Mouse (Mus musculus): ENCODE measurements around the gene Ccdc15. TPM values are rescaled to one million over a fixed set of nuclear protein-coding genes. Genes with fewer than 3 reads are reported as not detected.

Gene Ccdc15
- polyA plus RNA-seq, 2 experiments = 3.3 to 6.4 TPM

GRCm38 (mm10) chr9:37230486-37231195 lies 117.6 kb downstream of the Ccdc15 start:
- H3K4me3 ChIP-seq (replicated peaks; ENCODE audit: low read length) = no peak overlapping the region
- ATAC-seq (ENCODE audit: low FRiP score, low read depth) (no peak), DNase-seq (ENCODE audit: low spot score) (no peak)
- no peaks in the 10 kb centered on the region for H3K4me1 ChIP-seq (ENCODE audit: control insufficient read depth, insufficient read depth, low read length)
- 90% methylated on average over 9 of the region's 9 CpGs for WGBS
- H3K4me2 ChIP-seq (replicated peaks; ENCODE audit: low read depth, low read length, severe bottlenecking) = no peak overlapping the region
- no peak overlapping the region for H3K9ac ChIP-seq (ENCODE audit: low read depth, low read length, severe bottlenecking)
- no peaks in the 10 kb centered on the region; the same call in 1 of the 2 replicates for H3K36me3 ChIP-seq (ENCODE audit: control insufficient read depth, insufficient read depth, low read length)
- no peak overlapping the region for H3K27ac ChIP-seq (replicated peaks; ENCODE audit: low read depth, low read length)
- no peak for TF ChIP-seq POLR2A (IDR thresholded peaks at IDR 0.05; ENCODE audit: borderline replicate concordance, extremely low read depth, insufficient read depth, insufficient read length)
- H3K9me3 ChIP-seq (ENCODE audit: control insufficient read depth, low read length) = no peaks in the 10 kb centered on the region
- 0 out of 2 replicates have a peak, but pooled peaks cover 3% of the 10 kb centered on the region for H3K27me3 ChIP-seq (ENCODE audit: control insufficient read depth, insufficient read depth, low read length)

- H3K27me3 ChIP-seq (ENCODE audit: control insufficient read depth, insufficient read depth, low read length) = 0 out of 2 replicates have a peak, but pooled peaks cover 3% of the 10 kb centered on the region
- no peaks in the 10 kb centered on the region for H3K4me1 ChIP-seq (ENCODE audit: control insufficient read depth, insufficient read depth, low read length)
- H3K4me2 ChIP-seq (replicated peaks; ENCODE audit: low read depth, low read length, severe bottlenecking) = no peak overlapping the region
- H3K4me3 ChIP-seq (replicated peaks; ENCODE audit: low read length) = no peak overlapping the region
- 5% methylated on average over 1 of the region's 1 CpGs for WGBS
- ATAC-seq (ENCODE audit: low FRiP score, low read depth) (peak; percentile 74), DNase-seq (ENCODE audit: low spot score) (peak; percentile 71)
- no peaks in the 10 kb centered on the region for H3K9me3 ChIP-seq (ENCODE audit: control insufficient read depth, low read length)
- H3K27ac ChIP-seq (replicated peaks; ENCODE audit: low read depth, low read length) = no peak overlapping the region
- no peaks in the 10 kb centered on the region; the same call in 1 of the 2 replicates for H3K36me3 ChIP-seq (ENCODE audit: control insufficient read depth, insufficient read depth, low read length)
- no peak overlapping the region for H3K9ac ChIP-seq (ENCODE audit: low read depth, low read length, severe bottlenecking)
- no peak for TF ChIP-seq POLR2A (IDR thresholded peaks at IDR 0.05; ENCODE audit: borderline replicate concordance, extremely low read depth, insufficient read depth, insufficient read length)
Observed at GRCm38 (mm10) chr9:37229880-37230325, 118.3 kb downstream of the Ccdc15 start.

Other genes with a start within 250 kb of the Ccdc15 start
- 14.5 and 18.7 TPM in 2 replicates for gene Pknox2, start 201.0 kb downstream of the Ccdc15 start, polyA plus RNA-seq (2012; rRNA removed)
- gene Pknox2, start 201.0 kb downstream of the Ccdc15 start, polyA plus RNA-seq (2014; fragmentation: Nextera tagmentation; extraction: Ambion mirVana) = 6.2 and 7.3 TPM in 2 replicates
- 4.8 and 5.7 TPM in 2 replicates for gene Tmem218, start 140.2 kb downstream of the Ccdc15 start, polyA plus RNA-seq (2012; rRNA removed)
- gene Tmem218, start 140.2 kb downstream of the Ccdc15 start, polyA plus RNA-seq (2014; fragmentation: Nextera tagmentation; extraction: Ambion mirVana) = 13.5 and 14.0 TPM in 2 replicates
- 3.2 and 3.9 TPM in 2 replicates for gene Slc37a2, start 92.7 kb downstream of the Ccdc15 start, polyA plus RNA-seq (2012; rRNA removed)
- 3.2 and 3.6 TPM in 2 replicates for gene Slc37a2, start 92.7 kb downstream of the Ccdc15 start, polyA plus RNA-seq (2014; fragmentation: Nextera tagmentation; extraction: Ambion mirVana)
- 0.05 and 0.11 TPM in 2 replicates for gene Hepacam, start 18.9 kb upstream of the Ccdc15 start, polyA plus RNA-seq (2012; rRNA removed)
- gene Hepacam, start 18.9 kb upstream of the Ccdc15 start, polyA plus RNA-seq (2014; fragmentation: Nextera tagmentation; extraction: Ambion mirVana) = 0.10 TPM in 1 of 2 replicates, not detected in the other
- gene Robo4, start 53.5 kb upstream of the Ccdc15 start, polyA plus RNA-seq (2012; rRNA removed) = 13.2 and 17.6 TPM in 2 replicates
- 12.4 and 13.8 TPM in 2 replicates for gene Robo4, start 53.5 kb upstream of the Ccdc15 start, polyA plus RNA-seq (2014; fragmentation: Nextera tagmentation; extraction: Ambion mirVana)
- 0.39 and 0.87 TPM in 2 replicates for gene Robo3, start 84.8 kb upstream of the Ccdc15 start, polyA plus RNA-seq (2012; rRNA removed)
- 0.07 and 0.21 TPM in 2 replicates for gene Robo3, start 84.8 kb upstream of the Ccdc15 start, polyA plus RNA-seq (2014; fragmentation: Nextera tagmentation; extraction: Ambion mirVana)
- gene Msantd2, start 140.9 kb upstream of the Ccdc15 start, polyA plus RNA-seq (2012; rRNA removed) = 64.4 and 74.2 TPM in 2 replicates
- 26.7 and 31.7 TPM in 2 replicates for gene Msantd2, start 140.9 kb upstream of the Ccdc15 start, polyA plus RNA-seq (2014; fragmentation: Nextera tagmentation; extraction: Ambion mirVana)
- gene Esam, start 179.6 kb upstream of the Ccdc15 start, polyA plus RNA-seq (2012; rRNA removed) = 34.7 and 35.4 TPM in 2 replicates
- gene Esam, start 179.6 kb upstream of the Ccdc15 start, polyA plus RNA-seq (2014; fragmentation: Nextera tagmentation; extraction: Ambion mirVana) = 44.1 and 48.3 TPM in 2 replicates
- 4.8 and 5.2 TPM in 2 replicates for gene Vsig2, start 190.8 kb upstream of the Ccdc15 start, polyA plus RNA-seq (2012; rRNA removed)
- gene Vsig2, start 190.8 kb upstream of the Ccdc15 start, polyA plus RNA-seq (2014; fragmentation: Nextera tagmentation; extraction: Ambion mirVana) = 0.59 and 1.4 TPM in 2 replicates
- 17.7 and 26.1 TPM in 2 replicates for gene Nrgn, start 204.5 kb upstream of the Ccdc15 start, polyA plus RNA-seq (2012; rRNA removed)
- gene Nrgn, start 204.5 kb upstream of the Ccdc15 start, polyA plus RNA-seq (2014; fragmentation: Nextera tagmentation; extraction: Ambion mirVana) = 12.3 and 17.2 TPM in 2 replicates
- gene Siae, start 207.3 kb upstream of the Ccdc15 start, polyA plus RNA-seq (2012; rRNA removed) = 7.8 and 8.1 TPM in 2 replicates
- 9.4 and 12.0 TPM in 2 replicates for gene Siae, start 207.3 kb upstream of the Ccdc15 start, polyA plus RNA-seq (2014; fragmentation: Nextera tagmentation; extraction: Ambion mirVana)

Data from limb, embryonic 14.5 days (tissue).